Comparison of ENCODE assay signal across 9 mouse cellular contexts in genomic region chr19:58454261-58455060, GRCm38 (mm10). TPM values are rescaled to one million over a fixed set of nuclear protein-coding genes. Genes with fewer than 3 reads are reported as not detected.
A peak's percentile ranks its signal among the peaks of the same experiment; 100 is the strongest.
DNase-seq lines count a peak whose midpoint lies in the region; ATAC-seq and TF ChIP-seq lines count a peak whose summit lies in the region.
"Had no signal": no experiment of that assay in that cellular context is flagged by ENCODE, and none has a peak within 500 bp of the region (broad histone marks: within the 10 kb centered on the region; RNA-seq: fewer than 3 reads in every experiment).

No protein-coding gene starts in this region.

- H3K27ac ChIP-seq in embryonic fibroblast, embryonic 13.5 days (ENCODE audit: insufficient read depth, low read length): no peak overlapping the region
- H3K27ac ChIP-seq in heart, embryonic 12.5 days (ENCODE audit: poor library complexity, severe bottlenecking): no peak overlapping the region
- H3K27ac ChIP-seq in midbrain, embryonic 16.5 days (ENCODE audit: low read length): peak overlapping the region; percentile 82

- H3K4me3 ChIP-seq in embryonic fibroblast, embryonic 13.5 days (ENCODE audit: insufficient read depth, low read length): peak overlapping the region; percentile 68
- H3K4me3 ChIP-seq in heart, embryonic 12.5 days: peak overlapping the region; percentile 54
- peak overlapping the region; percentile 50 for H3K4me3 ChIP-seq in midbrain, embryonic 16.5 days (ENCODE audit: low read depth, low read length)

- peak; percentile 95 for DNase-seq in heart, adult 11 months
- no peak for DNase-seq in heart, postnatal 25 days (ENCODE audit: low spot score)
- peak; percentile 63 for DNase-seq in kidney, postnatal 10 days
- peak; percentile 25 for DNase-seq in liver
- DNase-seq in testis, postnatal 10 days (ENCODE audit: low spot score): peak; percentile 58

- no peaks in the 10 kb centered on the region for H3K9me3 ChIP-seq in heart, embryonic 12.5 days (replicated peaks)
- no peaks in the 10 kb centered on the region for H3K9me3 ChIP-seq in midbrain, embryonic 16.5 days (replicated peaks; ENCODE audit: control insufficient read depth, low read length, poor library complexity, severe bottlenecking)

- peak overlapping the region; percentile 97 for H3K4me2 ChIP-seq in heart, embryonic 12.5 days
- H3K4me2 ChIP-seq in midbrain, embryonic 16.5 days (ENCODE audit: low read length): peak overlapping the region; percentile 92

- intact Hi-C loops in heart, postnatal 25 days (cut with DNase I): no loop called here

- WGBS in heart, embryonic 12.5 days: under 1% methylated on average over 59 of the region's 61 CpGs
- under 1% methylated on average over 60 of the region's 61 CpGs for WGBS in midbrain, embryonic 16.5 days

- H3K9ac ChIP-seq in heart, embryonic 12.5 days: peak overlapping the region; percentile 64
- peak overlapping the region; percentile 67 for H3K9ac ChIP-seq in midbrain, embryonic 16.5 days (ENCODE audit: low read depth, low read length)

- H3K4me1 ChIP-seq in embryonic fibroblast, embryonic 13.5 days (ENCODE audit: control insufficient read depth, insufficient read depth, low read length): peaks cover 5% of the 10 kb centered on the region
- peaks cover 31% of the 10 kb centered on the region for H3K4me1 ChIP-seq in heart, embryonic 12.5 days (replicated peaks)
- H3K4me1 ChIP-seq in midbrain, embryonic 16.5 days (ENCODE audit: control insufficient read depth, insufficient read depth, low read length): peaks cover 40% of the 10 kb centered on the region

- TF ChIP-seq CTCF in embryonic fibroblast, embryonic 13.5 days (IDR thresholded peaks at IDR 0.05; ENCODE audit: borderline replicate concordance, insufficient read depth, low read length): no peak

- H3K27me3 ChIP-seq in heart, embryonic 12.5 days (replicated peaks): peaks cover 41% of the 10 kb centered on the region
- H3K27me3 ChIP-seq in midbrain, embryonic 16.5 days (ENCODE audit: control insufficient read depth, insufficient read depth, low read depth, low read length): peaks cover 4% of the 10 kb centered on the region

- TF ChIP-seq POLR2A in embryonic fibroblast, embryonic 13.5 days (IDR thresholded peaks at IDR 0.05; ENCODE audit: low read depth, low read length): no peak

- H3K36me3 ChIP-seq in heart, embryonic 12.5 days: no peaks in the 10 kb centered on the region
- no peaks in the 10 kb centered on the region for H3K36me3 ChIP-seq in midbrain, embryonic 16.5 days (ENCODE audit: control insufficient read depth, insufficient read depth, low read length)
- H3K36me3 ChIP-seq: G1E had no signal

- peak; percentile 46; the same call in 1 of the 2 replicates for ATAC-seq in heart, embryonic 12.5 days (ENCODE audit: insufficient number of reproducible peaks, low FRiP score)
- peak; percentile 22; the same call in 1 of the 2 replicates for ATAC-seq in midbrain, embryonic 16.5 days

RNA-seq across cellular contexts. Expression of gene Gfra1, which starts 1.2 kb away (rescaled TPM):
- 1 to 10 TPM; 3.5 to 3.6 TPM for total RNA-seq in heart, postnatal 25 days (2021)
- polyA plus RNA-seq in embryonic fibroblast, embryonic 13.5 days (2011; ENCODE audit: insufficient read length, low read depth, missing spikeins): 12.9 and 26.6 TPM in 2 replicates
- 6.1 and 6.4 TPM in 2 replicates for polyA plus RNA-seq in heart, embryonic 12.5 days (2016; fragmentation: Nextera tagmentation; extraction: Ambion mirVana)
- 36.2 and 45.0 TPM in 2 replicates for polyA plus RNA-seq in midbrain, embryonic 16.5 days (2015; fragmentation: Nextera tagmentation; extraction: Ambion mirVana)
- polyA plus RNA-seq: G1E had no signal

RNA-seq across cellular contexts. Expression of gene Ccdc172, which starts 57.3 kb away (rescaled TPM):
- not detected for total RNA-seq in heart, postnatal 25 days (2021)
- polyA plus RNA-seq in embryonic fibroblast, embryonic 13.5 days (2011; ENCODE audit: insufficient read length, low read depth, missing spikeins): not detected in 2 replicates
- polyA plus RNA-seq in heart, embryonic 12.5 days (2016; fragmentation: Nextera tagmentation; extraction: Ambion mirVana): not detected in 2 replicates
- not detected in 2 replicates for polyA plus RNA-seq in midbrain, embryonic 16.5 days (2015; fragmentation: Nextera tagmentation; extraction: Ambion mirVana)
- total RNA-seq: G1E had no signal
- polyA plus RNA-seq: G1E had no signal
